Mouse (Mus musculus) neural tube, embryonic 11.5 days (tissue): ENCODE results near the gene Ldlrap1. TPM values are rescaled to one million over a fixed set of nuclear protein-coding genes. Genes with fewer than 3 reads are reported as not detected.

ENCODE experiments used
- ATAC-seq: fragments of 200-750 bp; cut with Nextera tagmentation; 2 replicates; pipeline ENCODE4 v1.8.0; 2017; ENCODE audit warnings: moderate number of reproducible peaks, mild to moderate bottlenecking, moderate TSS enrichment, moderate library complexity; ENCODE audit not compliant: insufficient read depth, low FRiP score, low TSS enrichment
- DNase-seq: peaks from one replicate; pipeline ENCODE4 v3.0.0-alpha.2; 2015; ENCODE audit warnings: low spot score
- H3K27ac ChIP-seq: fragments of 300-500 bp; sonication (generic); 2 replicates; pipeline ENCODE4 v1.5.1; 2014; ENCODE audit warnings: low read depth, mild to moderate bottlenecking, low read length
- H3K27me3 ChIP-seq: fragments of 300-500 bp; sonication (generic); 2 replicates; pipeline ENCODE4 v1.6.1; 2014; ENCODE audit warnings: mild to moderate bottlenecking, low read length, mixed read lengths; ENCODE audit not compliant: control insufficient read depth, insufficient read depth
- H3K36me3 ChIP-seq: fragments of 300-500 bp; sonication (generic); 2 replicates; pipeline ENCODE4 v1.6.1; 2014; ENCODE audit warnings: mild to moderate bottlenecking, low read length, moderate library complexity, mixed read lengths; ENCODE audit not compliant: control insufficient read depth, insufficient read depth
- H3K4me1 ChIP-seq: fragments of 300-500 bp; sonication (generic); 2 replicates; pipeline ENCODE4 v1.6.1; 2014; ENCODE audit warnings: low read length, mixed read lengths; ENCODE audit not compliant: control insufficient read depth, insufficient read depth
- H3K4me2 ChIP-seq: fragments of 300-500 bp; sonication (generic); 2 replicates; pipeline ENCODE4 v1.6.1; 2014; ENCODE audit warnings: low read depth, mild to moderate bottlenecking, moderate library complexity
- H3K4me3 ChIP-seq: fragments of 300-500 bp; sonication (generic); 2 replicates; pipeline ENCODE4 v1.5.1; 2014; ENCODE audit warnings: low read depth, low read length
- H3K9ac ChIP-seq: fragments of 300-500 bp; sonication (generic); 2 replicates; pipeline ENCODE4 v1.6.1; 2014; ENCODE audit warnings: mild to moderate bottlenecking, low read length
- H3K9me3 ChIP-seq: fragments of 300-500 bp; sonication (generic); 2 replicates; pipeline ENCODE4 v1.6.1; 2016; ENCODE audit warnings: low read length; ENCODE audit not compliant: control insufficient read depth
- WGBS: fragments of 180-500 bp; shearing (Covaris S2); extraction: QIAGEN DNeasy Blood & Tissue Kit; methylation state at CpG from one replicate; pipeline ENCODE4 v1.1.7; 2014; 5-methylcytosine and 5-hydroxymethylcytosine counted together
- polyA plus RNA-seq: library from polyadenylated mRNA; unstranded; fragments of >200 nt; fragmentation: Nextera tagmentation; extraction: Ambion mirVana; gene quantifications from 2 replicates; pipeline ENCODE4 v1.2.1, GENCODE M21; 2014

The Ldlrap1 gene
- polyA plus RNA-seq, 1 experiment from 2014 or later, result 7.4 TPM

- 89% methylated on average over 18 of the region's 18 CpGs for WGBS
- no peak for ATAC-seq
- no peak overlapping the region for H3K27ac ChIP-seq
- H3K4me2 ChIP-seq, result no peak overlapping the region
- H3K36me3 ChIP-seq, result no peaks in the 10 kb centered on the region
- H3K9me3 ChIP-seq, result no peaks in the 10 kb centered on the region
- H3K27me3 ChIP-seq, result no peaks in the 10 kb centered on the region
- H3K9ac ChIP-seq, result no peak overlapping the region
- DNase-seq, result no peak
- H3K4me1 ChIP-seq, result peaks cover 4% of the 10 kb centered on the region
- no peak overlapping the region for H3K4me3 ChIP-seq
Observed at GRCm38 (mm10) chr4:134751682-134752380, 16.0 kb downstream of the Ldlrap1 start.

GRCm38 (mm10) chr4:134750825-134751224, 17.0 kb downstream of the Ldlrap1 start:
- 88% methylated on average over 6 of the region's 6 CpGs for WGBS
- H3K27me3 ChIP-seq, result no peaks in the 10 kb centered on the region
- peaks cover 4% of the 10 kb centered on the region for H3K4me1 ChIP-seq

GRCm38 (mm10) chr4:134750263-134750662, 17.6 kb downstream of the Ldlrap1 start:
- Histone ChIP-seq H3K4me2 (no peak overlapping the region), H3K27me3 (no peaks in the 10 kb centered on the region), H3K9ac (no peak overlapping the region), H3K4me1 (peaks cover 4% of the 10 kb centered on the region), H3K36me3 (no peaks in the 10 kb centered on the region), H3K9me3 (no peaks in the 10 kb centered on the region), H3K4me3 (no peak overlapping the region), H3K27ac (no peak overlapping the region)
- no peak for ATAC-seq
- 90% methylated on average over 5 of the region's 5 CpGs for WGBS
- DNase-seq, result no peak

More at GRCm38 (mm10) chr4:134750825-134751224, 17.0 kb downstream of the Ldlrap1 start:
- Histone ChIP-seq H3K27ac (no peak overlapping the region), H3K9ac (no peak overlapping the region), H3K36me3 (no peaks in the 10 kb centered on the region), H3K4me3 (no peak overlapping the region), H3K9me3 (no peaks in the 10 kb centered on the region), H3K4me2 (no peak overlapping the region)
- ATAC-seq (no peak), DNase-seq (no peak)

- Histone ChIP-seq H3K9ac (no peak overlapping the region), H3K27me3 (no peaks in the 10 kb centered on the region), H3K9me3 (no peaks in the 10 kb centered on the region), H3K4me3 (no peak overlapping the region), H3K36me3 (no peaks in the 10 kb centered on the region), H3K27ac (no peak overlapping the region), H3K4me2 (no peak overlapping the region), H3K4me1 (peaks cover 4% of the 10 kb centered on the region)
- no peak for ATAC-seq
- WGBS, result 69% methylated on average over 21 of the region's 21 CpGs
- DNase-seq, result no peak
Observed at GRCm38 (mm10) chr4:134749301-134750030, 18.4 kb downstream of the Ldlrap1 start.

- Histone ChIP-seq H3K9me3 (no peaks in the 10 kb centered on the region), H3K27me3 (no peaks in the 10 kb centered on the region), H3K27ac (no peak overlapping the region), H3K4me3 (no peak overlapping the region), H3K36me3 (no peaks in the 10 kb centered on the region), H3K4me2 (no peak overlapping the region), H3K4me1 (0 out of 2 replicates have a peak, but pooled peaks cover 2% of the 10 kb centered on the region), H3K9ac (no peak overlapping the region)
- ATAC-seq (no peak), DNase-seq (no peak)
- 87% methylated on average over 16 of the region's 16 CpGs for WGBS
Observed at GRCm38 (mm10) chr4:134745900-134746661, 21.7 kb downstream of the Ldlrap1 start.

GRCm38 (mm10) chr4:134743881-134744633, 23.8 kb downstream of the Ldlrap1 start:
- no peaks in the 10 kb centered on the region for H3K36me3 ChIP-seq
- H3K4me1 ChIP-seq, result 0 out of 2 replicates have a peak, but pooled peaks cover 2% of the 10 kb centered on the region
- H3K27ac ChIP-seq, result no peak overlapping the region
- no peak overlapping the region for H3K4me2 ChIP-seq
- 61% methylated on average over 16 of the region's 16 CpGs for WGBS
- H3K27me3 ChIP-seq, result no peaks in the 10 kb centered on the region
- DNase-seq (no peak), ATAC-seq (no peak)
- no peaks in the 10 kb centered on the region for H3K9me3 ChIP-seq
- no peak overlapping the region for H3K4me3 ChIP-seq
- H3K9ac ChIP-seq, result no peak overlapping the region

GRCm38 (mm10) chr4:134741949-134742348, 25.9 kb downstream of the Ldlrap1 start:
- DNase-seq (no peak), ATAC-seq (no peak)
- Histone ChIP-seq H3K27ac (no peak overlapping the region), H3K4me1 (0 out of 2 replicates have a peak, but pooled peaks cover 2% of the 10 kb centered on the region), H3K9me3 (no peaks in the 10 kb centered on the region), H3K4me3 (no peak overlapping the region), H3K9ac (no peak overlapping the region), H3K4me2 (no peak overlapping the region), H3K36me3 (no peaks in the 10 kb centered on the region), H3K27me3 (no peaks in the 10 kb centered on the region)
- WGBS, result 86% methylated on average over 8 of the region's 8 CpGs

- DNase-seq, result no peak
- ATAC-seq, result no peak
- Histone ChIP-seq H3K27me3 (no peaks in the 10 kb centered on the region), H3K9me3 (no peaks in the 10 kb centered on the region), H3K4me2 (no peak overlapping the region), H3K27ac (no peak overlapping the region), H3K9ac (no peak overlapping the region), H3K4me1 (0 out of 2 replicates have a peak, but pooled peaks cover 2% of the 10 kb centered on the region), H3K36me3 (no peaks in the 10 kb centered on the region), H3K4me3 (no peak overlapping the region)
- WGBS, result 91% methylated on average over 4 of the region's 4 CpGs
Observed at GRCm38 (mm10) chr4:134740186-134740585, 27.6 kb downstream of the Ldlrap1 start.
